Mouse (Mus musculus): ENCODE measurements around the gene Myh10. TPM values are rescaled to one million over a fixed set of nuclear protein-coding genes. Genes with fewer than 3 reads are reported as not detected.

The Myh10 gene
- polyA plus RNA-seq, 1 experiment from 2014 or later = 18.5 TPM

GRCm38 (mm10) chr11:68693447-68694040, 2.2 kb downstream of the Myh10 start:
- 17% methylated on average over 10 of the region's 10 CpGs for WGBS (ENCODE audit: insufficient replicate concordance)
- peak; percentile 59 for DNase-seq
- peak overlapping the region; percentile 35; the same call in 1 of the 2 replicates for H3K27ac ChIP-seq

GRCm38 (mm10) chr11:68702370-68702769, 11.0 kb downstream of the Myh10 start:
- no peak for ATAC-seq (ENCODE audit: low read depth)
- WGBS (ENCODE audit: insufficient replicate concordance) = 80% methylated on average over 6 of the region's 6 CpGs
- H3K4me1 ChIP-seq (replicated peaks) = peaks cover 22% of the 10 kb centered on the region

More at GRCm38 (mm10) chr11:68693447-68694040, 2.2 kb downstream of the Myh10 start:
- peak overlapping the region; percentile 69 for H3K4me3 ChIP-seq (replicated peaks)
- H3K9me3 ChIP-seq (replicated peaks) = no peaks in the 10 kb centered on the region
- H3K36me3 ChIP-seq = no peaks in the 10 kb centered on the region
- peaks cover 47% of the 10 kb centered on the region for H3K4me1 ChIP-seq (replicated peaks)
- no peaks in the 10 kb centered on the region for H3K27me3 ChIP-seq
- peak overlapping the region; percentile 86 for H3K4me2 ChIP-seq
- H3K9ac ChIP-seq = peak overlapping the region; percentile 84
- peak; percentile 15; the same call in 1 of the 2 replicates for ATAC-seq (ENCODE audit: low read depth)

GRCm38 (mm10) chr11:68703360-68703759, 12.0 kb downstream of the Myh10 start:
- H3K27me3 ChIP-seq = no peaks in the 10 kb centered on the region
- DNase-seq (no peak), ATAC-seq (ENCODE audit: low read depth) (peak; percentile 43; the same call in 1 of the 2 replicates)
- no peak overlapping the region for H3K4me3 ChIP-seq (replicated peaks)
- H3K9ac ChIP-seq = no peak overlapping the region
- 42% methylated on average over 1 of the region's 1 CpGs for WGBS (ENCODE audit: insufficient replicate concordance)
- H3K27ac ChIP-seq = no peak overlapping the region; the same call in 1 of the 2 replicates
- H3K4me1 ChIP-seq (replicated peaks) = peaks cover 29% of the 10 kb centered on the region
- H3K36me3 ChIP-seq = peaks cover 68% of the 10 kb centered on the region
- H3K9me3 ChIP-seq (replicated peaks) = no peaks in the 10 kb centered on the region
- H3K4me2 ChIP-seq = no peak overlapping the region

More at GRCm38 (mm10) chr11:68702370-68702769, 11.0 kb downstream of the Myh10 start:
- Histone ChIP-seq H3K36me3 (peaks cover 68% of the 10 kb centered on the region), H3K4me2 (no peak overlapping the region), H3K4me3 (replicated peaks) (no peak overlapping the region), H3K27me3 (no peaks in the 10 kb centered on the region), H3K27ac (no peak overlapping the region), H3K9me3 (replicated peaks) (no peaks in the 10 kb centered on the region), H3K9ac (no peak overlapping the region)
- no peak for DNase-seq

GRCm38 (mm10) chr11:68704258-68704657, 12.9 kb downstream of the Myh10 start:
- Histone ChIP-seq H3K9me3 (replicated peaks) (no peaks in the 10 kb centered on the region), H3K4me1 (replicated peaks) (peaks cover 29% of the 10 kb centered on the region), H3K9ac (no peak overlapping the region), H3K4me3 (replicated peaks) (no peak overlapping the region), H3K27ac (no peak overlapping the region), H3K4me2 (no peak overlapping the region), H3K36me3 (peaks cover 63% of the 10 kb centered on the region), H3K27me3 (no peaks in the 10 kb centered on the region)
- ATAC-seq (ENCODE audit: low read depth) = no peak
- 77% methylated on average over 1 of the region's 1 CpGs for WGBS (ENCODE audit: insufficient replicate concordance)
- DNase-seq = no peak

GRCm38 (mm10) chr11:68704847-68705246, 13.5 kb downstream of the Myh10 start:
- H3K27ac ChIP-seq = no peak overlapping the region; the same call in 1 of the 2 replicates
- no peaks in the 10 kb centered on the region for H3K27me3 ChIP-seq
- 91% methylated on average over 2 of the region's 2 CpGs for WGBS (ENCODE audit: insufficient replicate concordance)
- peaks cover 29% of the 10 kb centered on the region for H3K4me1 ChIP-seq (replicated peaks)
- H3K4me2 ChIP-seq = no peak overlapping the region
- peaks cover 57% of the 10 kb centered on the region for H3K36me3 ChIP-seq
- DNase-seq (no peak), ATAC-seq (ENCODE audit: low read depth) (no peak)
- H3K9me3 ChIP-seq (replicated peaks) = no peaks in the 10 kb centered on the region
- no peak overlapping the region for H3K9ac ChIP-seq
- no peak overlapping the region for H3K4me3 ChIP-seq (replicated peaks)

- DNase-seq (no peak), ATAC-seq (ENCODE audit: low read depth) (no peak)
- Histone ChIP-seq H3K4me3 (replicated peaks) (no peak overlapping the region), H3K4me1 (replicated peaks) (peaks cover 29% of the 10 kb centered on the region), H3K4me2 (no peak overlapping the region), H3K9ac (no peak overlapping the region), H3K36me3 (peaks cover 38% of the 10 kb centered on the region), H3K27me3 (no peaks in the 10 kb centered on the region), H3K27ac (no peak overlapping the region), H3K9me3 (replicated peaks) (no peaks in the 10 kb centered on the region)
- WGBS (ENCODE audit: insufficient replicate concordance) = 44% methylated on average over 9 of the region's 9 CpGs
Measured at GRCm38 (mm10) chr11:68706524-68707429, 15.4 kb downstream of the Myh10 start.

GRCm38 (mm10) chr11:68707881-68708582, 16.7 kb downstream of the Myh10 start:
- ATAC-seq (ENCODE audit: low read depth) (no peak), DNase-seq (no peak)
- Histone ChIP-seq H3K27ac (no peak overlapping the region), H3K4me1 (replicated peaks) (peaks cover 25% of the 10 kb centered on the region), H3K4me3 (replicated peaks) (no peak overlapping the region), H3K36me3 (peaks cover 27% of the 10 kb centered on the region), H3K9me3 (replicated peaks) (no peaks in the 10 kb centered on the region), H3K9ac (no peak overlapping the region), H3K27me3 (no peaks in the 10 kb centered on the region), H3K4me2 (no peak overlapping the region)
- WGBS (ENCODE audit: insufficient replicate concordance) = 75% methylated on average over 5 of the region's 5 CpGs

- H3K27ac ChIP-seq = no peak overlapping the region
Measured at GRCm38 (mm10) chr11:68716167-68716566, 24.8 kb downstream of the Myh10 start.

GRCm38 (mm10) chr11:68717171-68717840, 25.9 kb downstream of the Myh10 start:
- DNase-seq (no peak), ATAC-seq (ENCODE audit: low read depth) (no peak)
- H3K4me1 ChIP-seq (replicated peaks) = 0 out of 2 replicates have a peak, but pooled peaks cover 7% of the 10 kb centered on the region
- no peak overlapping the region for H3K9ac ChIP-seq
- H3K4me3 ChIP-seq (replicated peaks) = no peak overlapping the region
- H3K36me3 ChIP-seq = peaks cover 14% of the 10 kb centered on the region
- no peak overlapping the region for H3K27ac ChIP-seq
- H3K27me3 ChIP-seq = no peaks in the 10 kb centered on the region
- no peak overlapping the region for H3K4me2 ChIP-seq
- WGBS (ENCODE audit: insufficient replicate concordance) = 77% methylated on average over 16 of the region's 16 CpGs
- H3K9me3 ChIP-seq (replicated peaks) = no peaks in the 10 kb centered on the region

More at GRCm38 (mm10) chr11:68716167-68716566, 24.8 kb downstream of the Myh10 start:
- DNase-seq = no peak
- Histone ChIP-seq H3K4me3 (replicated peaks) (no peak overlapping the region), H3K4me2 (no peak overlapping the region), H3K9ac (no peak overlapping the region), H3K9me3 (replicated peaks) (no peaks in the 10 kb centered on the region), H3K36me3 (peaks cover 8% of the 10 kb centered on the region; the same call in 1 of the 2 replicates), H3K27me3 (no peaks in the 10 kb centered on the region), H3K4me1 (replicated peaks) (0 out of 2 replicates have a peak, but pooled peaks cover 7% of the 10 kb centered on the region)
- WGBS (ENCODE audit: insufficient replicate concordance) = 78% methylated on average over 4 of the region's 4 CpGs
- no peak for ATAC-seq (ENCODE audit: low read depth)

GRCm38 (mm10) chr11:68719096-68719648, 27.8 kb downstream of the Myh10 start:
- Histone ChIP-seq H3K4me2 (no peak overlapping the region), H3K27ac (no peak overlapping the region)
- WGBS (ENCODE audit: insufficient replicate concordance) = 73% methylated on average over 4 of the region's 4 CpGs

More at GRCm38 (mm10) chr11:68719096-68719648, 27.8 kb downstream of the Myh10 start:
- H3K36me3 ChIP-seq = peaks cover 15% of the 10 kb centered on the region
- DNase-seq = no peak
- H3K9me3 ChIP-seq (replicated peaks) = no peaks in the 10 kb centered on the region
- H3K27me3 ChIP-seq = no peaks in the 10 kb centered on the region
- no peak for ATAC-seq (ENCODE audit: low read depth)
- 0 out of 2 replicates have a peak, but pooled peaks cover 7% of the 10 kb centered on the region for H3K4me1 ChIP-seq (replicated peaks)
- no peak overlapping the region for H3K9ac ChIP-seq
- H3K4me3 ChIP-seq (replicated peaks) = no peak overlapping the region
